Mouse (Mus musculus): ENCODE data around the gene Ppard.
A peak's percentile ranks its signal among the peaks of the same experiment; 100 is the strongest.

GRCm38 (mm10) chr17:28223561-28224391 is 8.7 kb upstream of the Ppard start:
- no peak for TF ChIP-seq CTCF (IDR thresholded peaks at IDR 0.05; ENCODE audit: borderline replicate concordance, insufficient read depth, low read depth, low read length)
- TF ChIP-seq POLR2A (IDR thresholded peaks at IDR 0.05; ENCODE audit: borderline replicate concordance, insufficient read depth, low read length) = peak; percentile 54; the same call in 1 of the 2 replicates
